Mouse (Mus musculus) retina, postnatal 1 day (tissue): ENCODE data around the gene Fgd3.

Experiments used
- DNase-seq: peaks from one replicate; pipeline ENCODE4 v3.0.0-alpha.2; 2012

The Fgd3 gene

GRCm38 (mm10) chr13:49341012-49341830 is 21.1 kb upstream of the Fgd3 start, which contains the start of gene Bicd2:
Gene Bicd2 (plus strand): TSS chr13:49341585.
- DNase-seq = peak; percentile 99

GRCm38 (mm10) chr13:49338893-49339546 is 18.9 kb upstream of the Fgd3 start:
- peak; percentile 45 for DNase-seq

DNA sequence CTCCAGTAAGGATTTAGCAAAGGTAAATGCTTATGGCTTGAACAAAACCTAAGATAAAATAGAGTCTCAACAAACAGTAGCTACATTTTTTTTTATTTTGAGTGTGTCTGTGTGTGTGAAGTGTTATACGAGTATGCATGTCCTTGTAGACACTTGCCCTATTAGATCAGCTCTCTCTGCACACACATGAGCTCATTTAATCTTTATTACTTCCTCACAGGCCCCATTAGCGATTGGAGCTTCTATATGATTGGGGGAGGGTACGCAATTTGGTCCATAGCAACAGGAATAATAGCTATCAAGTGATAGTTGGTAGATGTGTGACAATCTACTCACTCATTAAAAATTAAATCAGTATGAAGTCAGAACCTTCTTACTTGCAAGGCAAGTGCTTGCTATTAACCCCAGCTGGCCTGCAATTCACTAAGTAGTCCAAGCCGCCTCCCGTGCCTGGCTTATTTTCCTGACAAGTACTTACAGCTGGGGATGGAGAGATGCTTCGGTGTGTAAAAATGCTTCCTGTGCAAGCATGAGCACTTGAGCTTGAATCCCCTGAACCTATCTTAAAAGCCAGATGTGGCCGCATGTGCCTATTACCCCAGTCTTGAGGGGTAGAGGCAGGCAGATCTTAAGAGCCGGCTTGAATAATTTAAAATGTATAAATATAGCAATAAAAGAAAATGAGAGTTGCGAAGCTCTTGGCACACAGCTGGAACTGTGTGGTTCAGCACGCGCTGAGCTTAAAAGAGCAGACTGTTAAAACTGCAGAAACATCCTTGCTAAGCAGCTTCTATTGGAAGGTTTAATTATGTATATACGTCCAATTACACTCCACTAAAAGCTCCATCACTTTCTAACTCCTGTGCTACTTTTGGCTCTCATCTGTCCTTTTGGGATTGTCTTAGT is 15.2 kb upstream of the Fgd3 start:
- DNase-seq = no peak

- no peak for DNase-seq
These were observed 13.1 kb upstream of the Fgd3 start for GRCm38 (mm10) chr13:49333250-49333649.

DNA sequence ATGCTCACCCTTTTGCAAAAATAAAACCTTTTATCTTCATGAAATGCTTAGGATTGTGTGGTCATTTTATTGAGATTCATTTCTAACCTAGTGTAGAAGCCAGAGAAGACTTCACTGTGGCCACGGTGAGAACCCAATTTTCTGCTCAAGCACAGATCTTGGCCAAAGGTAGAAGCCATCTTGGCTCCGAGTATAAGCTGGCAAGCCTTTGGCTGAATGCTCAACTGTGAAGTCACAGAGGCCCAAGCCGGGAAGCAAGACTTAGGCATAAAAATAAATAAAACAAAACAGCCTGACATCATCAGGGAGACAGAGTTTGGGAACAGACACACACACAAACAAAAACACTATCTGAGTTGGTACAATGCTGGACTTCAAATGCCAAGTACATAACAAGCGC is 8.0 kb upstream of the Fgd3 start:
- DNase-seq = no peak

GRCm38 (mm10) chr13:49326246-49327206 is 6.4 kb upstream of the Fgd3 start:
- DNase-seq = peak; percentile 76

- DNase-seq = no peak
These were observed 4.8 kb upstream of the Fgd3 start for GRCm38 (mm10) chr13:49324871-49325270.

- DNase-seq = no peak
These were observed 2.6 kb upstream of the Fgd3 start for GRCm38 (mm10) chr13:49322739-49323138.

- DNase-seq = no peak
These were observed 2.1 kb upstream of the Fgd3 start for GRCm38 (mm10) chr13:49322169-49322568.

DNA sequence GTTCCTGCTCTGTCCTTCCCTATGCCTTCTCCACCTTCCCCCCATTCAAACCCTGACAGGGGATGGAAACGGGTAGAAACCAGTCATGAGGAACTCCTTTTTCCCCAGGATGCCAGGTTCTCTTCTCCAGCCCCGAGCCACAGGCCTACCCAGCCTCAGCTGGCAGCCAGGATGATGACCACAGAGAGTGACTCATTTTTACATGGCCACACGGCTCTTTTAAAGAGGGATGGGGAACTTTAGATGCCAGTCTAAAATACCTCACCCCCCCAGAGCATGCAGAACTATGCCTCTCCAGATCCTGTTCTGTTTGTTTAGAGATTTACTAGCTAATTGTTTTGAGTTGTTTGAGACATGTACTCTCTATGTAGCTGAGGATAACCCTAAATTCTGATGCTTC is 1.3 kb upstream of the Fgd3 start:
- DNase-seq = no peak

- no peak for DNase-seq
These were observed 403 bp upstream of the Fgd3 start for GRCm38 (mm10) chr13:49320514-49320913.

- DNase-seq = no peak
These were observed 2.2 kb downstream of the Fgd3 start for GRCm38 (mm10) chr13:49317914-49318313.

GRCm38 (mm10) chr13:49317508-49317907 is 2.6 kb downstream of the Fgd3 start:
- DNase-seq = no peak

GRCm38 (mm10) chr13:49316386-49317162 is 3.5 kb downstream of the Fgd3 start:
- DNase-seq = peak; percentile 79

DNA sequence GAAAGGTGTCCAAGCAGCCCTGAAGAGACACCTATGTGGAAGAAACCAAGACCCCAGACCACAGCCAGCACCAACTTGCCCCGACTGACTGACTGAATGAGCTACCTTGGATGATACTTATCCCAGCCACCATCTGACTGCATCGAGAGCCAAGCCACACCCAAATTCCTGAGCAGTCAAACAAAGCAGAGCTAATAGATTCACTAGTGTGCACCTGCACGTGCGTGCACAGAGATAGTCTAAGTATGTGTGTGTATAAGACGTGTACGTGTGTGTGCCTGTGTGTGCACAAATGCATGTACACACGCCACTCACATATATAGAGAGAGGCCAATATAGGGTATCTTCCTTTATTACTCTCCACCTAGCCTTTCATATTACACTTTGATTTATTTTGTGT is 8.5 kb downstream of the Fgd3 start:
- no peak for DNase-seq

DNA sequence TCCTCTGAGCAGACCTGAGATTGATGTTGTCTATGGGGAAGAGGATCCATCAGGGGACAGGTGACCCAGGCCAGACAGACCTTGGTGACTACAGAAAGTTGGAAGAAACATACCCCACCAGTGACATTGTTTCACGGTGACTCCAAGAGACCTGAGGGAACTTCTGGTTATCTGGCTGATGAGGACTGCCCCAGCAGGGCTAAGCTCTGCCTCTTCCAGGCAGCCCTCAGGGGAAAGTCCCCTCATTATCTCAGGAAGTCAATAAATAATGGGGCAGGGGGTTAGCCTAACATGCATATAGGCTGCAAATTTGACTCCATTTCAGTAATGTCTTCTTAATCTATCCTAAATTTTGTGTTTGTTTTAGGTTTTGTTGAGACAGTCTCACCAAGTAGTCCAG is 10.6 kb downstream of the Fgd3 start:
- no peak for DNase-seq

- no peak for DNase-seq
These were observed 11.2 kb downstream of the Fgd3 start for GRCm38 (mm10) chr13:49308861-49309403.

DNA sequence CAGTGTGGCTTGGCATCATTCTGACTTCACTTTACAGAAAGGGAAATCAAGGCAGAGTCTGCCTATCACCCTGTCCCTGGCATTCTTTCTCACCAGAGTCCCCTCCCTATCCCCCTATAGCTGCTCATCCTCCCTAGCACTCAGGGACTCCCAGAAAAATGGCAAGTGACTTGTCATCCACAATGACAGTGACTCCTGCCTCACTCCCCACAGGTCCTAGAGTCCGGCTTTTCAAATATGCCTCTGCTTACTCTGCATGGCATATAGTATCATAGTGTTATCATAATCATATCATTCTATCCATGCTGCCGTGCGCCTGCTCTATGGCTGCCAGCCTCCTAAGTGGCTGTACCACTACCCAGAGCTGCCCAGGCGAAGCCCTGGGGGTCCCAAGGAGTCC is 11.9 kb downstream of the Fgd3 start:
- DNase-seq = no peak

DNA sequence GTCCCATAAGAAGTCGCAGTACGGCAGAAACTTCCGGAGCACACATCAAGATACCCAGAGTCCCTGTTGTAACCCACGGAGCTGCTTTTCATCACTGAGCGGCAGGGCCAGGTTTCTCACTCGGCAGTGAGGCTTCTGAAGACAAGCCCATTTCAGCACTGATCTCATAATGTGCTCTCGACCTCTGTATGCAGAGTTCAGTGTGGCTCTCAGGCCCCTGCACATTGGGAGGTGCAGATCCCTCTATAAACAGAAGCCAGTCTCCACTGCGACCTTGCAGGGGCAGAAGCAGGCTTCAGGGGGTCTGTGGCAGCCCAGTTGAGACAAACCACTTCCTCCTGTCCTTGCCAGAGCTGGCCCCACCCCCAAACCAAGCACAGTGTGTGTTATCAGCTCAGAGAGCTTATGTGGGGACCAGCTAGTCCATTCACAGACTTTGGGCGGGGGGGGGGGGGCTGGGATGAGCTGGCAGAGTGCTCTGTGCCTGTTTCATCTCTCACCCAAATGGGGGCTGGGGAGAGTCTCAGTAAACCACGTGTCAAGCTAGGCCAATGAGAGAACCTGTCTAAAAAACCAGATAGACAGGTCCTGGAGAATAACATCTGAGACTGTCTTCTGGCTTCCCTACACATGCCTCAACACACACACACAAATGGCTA is 12.7 kb downstream of the Fgd3 start:
- peak; percentile 34 for DNase-seq

GRCm38 (mm10) chr13:49306771-49307310 is 13.3 kb downstream of the Fgd3 start:
- DNase-seq = peak; percentile 5
